Mouse (Mus musculus) thymus, postnatal 25 days (tissue): ENCODE measurements at regions not wholly inside any gene's neighbourhood (a gene's known extent, or its start where the extent isn't known, plus 50 kb on each side); places are given as distances from the start of the nearest gene placed in this dataset.

ENCODE experiments used
- DNase-seq: peaks from one replicate; pipeline ENCODE4 v3.0.0; 2022

- no peak for DNase-seq
These were observed 88.8 kb upstream of the Tlk1 start for GRCm38 (mm10) chr2:70914372-70914771.

- no peak for DNase-seq
These were observed 83.9 kb upstream of the Tlk1 start for GRCm38 (mm10) chr2:70909401-70909800.

- DNase-seq: no peak
These were observed 83.1 kb upstream of the Tlk1 start for GRCm38 (mm10) chr2:70908579-70908978.

- DNase-seq: no peak
These were observed 80.7 kb upstream of the Tlk1 start for GRCm38 (mm10) chr2:70906216-70906615.

- no peak for DNase-seq
These were observed 78.9 kb upstream of the Tlk1 start for GRCm38 (mm10) chr2:70904429-70904828.

- no peak for DNase-seq
These were observed 76.7 kb upstream of the Tlk1 start for GRCm38 (mm10) chr2:70902196-70902595.

- no peak for DNase-seq
These were observed 76.0 kb upstream of the Tlk1 start for GRCm38 (mm10) chr2:70901479-70901878.

- DNase-seq: no peak
These were observed 73.5 kb upstream of the Tlk1 start for GRCm38 (mm10) chr2:70899056-70899455.

GRCm38 (mm10) chr2:70898396-70898795 is 72.9 kb upstream of the Tlk1 start:
- DNase-seq: no peak

GRCm38 (mm10) chr2:70897373-70897772 is 71.8 kb upstream of the Tlk1 start:
- DNase-seq: no peak

GRCm38 (mm10) chr2:70889522-70890100 is 64.1 kb upstream of the Tlk1 start:
- no peak for DNase-seq

GRCm38 (mm10) chr2:70888840-70889469 is 63.4 kb upstream of the Tlk1 start:
- no peak for DNase-seq

- no peak for DNase-seq
These were observed 61.3 kb upstream of the Tlk1 start for GRCm38 (mm10) chr2:70886831-70887230.

- no peak for DNase-seq
These were observed 60.1 kb upstream of the Tlk1 start for GRCm38 (mm10) chr2:70885674-70886073.

- DNase-seq: no peak
These were observed 52.0 kb upstream of the Tlk1 start for GRCm38 (mm10) chr2:70877333-70878080.

GRCm38 (mm10) chr2:70876251-70876650 is 50.7 kb upstream of the Tlk1 start:
- DNase-seq: peak; percentile 55
